Mouse (Mus musculus) retina, postnatal 1 day (tissue): ENCODE data around the gene Laptm5.
A peak's percentile ranks its signal among the peaks of the same experiment; 100 is the strongest.

Experiments
- DNase-seq: peaks from one replicate; pipeline ENCODE4 v3.0.0-alpha.2; 2012

Gene Laptm5

GRCm38 (mm10) chr4:130921986-130922385 is 9.1 kb downstream of the Laptm5 start:
- no peak for DNase-seq

DNA sequence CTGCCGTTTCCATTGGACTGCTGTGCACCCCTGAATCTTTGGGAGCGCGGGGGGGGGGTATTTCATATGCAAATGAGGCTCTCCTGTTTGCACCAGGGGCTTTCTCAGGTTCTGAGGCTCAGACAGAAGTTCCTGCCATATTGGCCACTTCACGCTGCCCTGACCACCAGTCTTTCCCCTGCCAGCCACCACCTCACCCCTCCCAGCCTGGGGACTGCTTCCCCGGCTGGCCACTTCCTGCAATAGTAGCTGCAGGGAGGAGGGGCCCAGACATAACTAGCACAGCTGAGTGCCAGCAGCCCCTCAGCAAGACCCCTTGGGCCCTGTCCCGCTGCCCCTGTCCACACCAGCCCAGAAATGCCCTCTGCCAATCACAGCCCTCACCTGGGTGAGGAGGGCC is 13.3 kb downstream of the Laptm5 start:
- DNase-seq = no peak

GRCm38 (mm10) chr4:130927821-130928220 is 14.9 kb downstream of the Laptm5 start:
- DNase-seq = no peak

DNA sequence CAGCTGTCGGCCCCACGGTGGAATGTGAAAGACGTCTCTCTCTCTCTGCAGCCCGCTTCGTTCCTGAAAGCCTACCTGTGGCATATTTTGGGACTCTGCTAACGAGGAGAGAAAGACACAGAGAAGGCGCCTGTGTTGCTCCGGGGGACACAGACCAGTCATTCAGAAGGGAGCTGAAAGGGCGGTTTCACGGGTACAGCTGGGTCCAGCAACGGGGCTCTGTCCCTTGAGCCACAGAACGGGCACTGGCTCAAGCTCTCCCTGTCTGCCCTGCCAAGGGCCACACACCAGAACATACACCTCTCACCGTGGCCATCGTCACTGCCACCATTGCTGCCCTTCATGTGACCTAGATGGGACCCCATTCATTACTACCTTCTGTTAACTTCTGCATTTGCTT is 29.7 kb downstream of the Laptm5 start:
- DNase-seq = no peak

DNA sequence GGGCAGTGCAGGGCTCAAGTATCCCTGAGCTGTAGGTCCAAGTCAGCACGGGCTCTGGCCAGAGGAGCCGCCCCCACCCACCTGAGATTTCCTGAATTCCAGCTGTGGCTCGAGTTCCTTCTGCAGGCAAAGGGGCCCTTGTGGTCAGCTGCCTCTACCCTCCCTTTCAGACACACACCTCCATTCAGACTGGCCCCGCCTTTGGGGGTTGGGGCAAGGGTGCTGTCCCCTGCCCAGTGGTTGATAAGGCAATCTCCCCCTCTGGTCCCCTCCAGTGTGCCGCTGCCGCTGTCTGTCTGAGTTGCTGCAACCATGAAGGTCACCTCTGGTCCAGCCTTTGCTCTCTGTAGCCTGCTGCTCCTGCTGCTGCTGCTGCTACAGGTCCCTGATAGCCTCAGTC is 31.2 kb downstream of the Laptm5 start, which contains the start of gene Matn1:
Matn1 (plus strand) TSS at position 274 of the 400 bp plus-strand sequence.
- DNase-seq = no peak

DNA sequence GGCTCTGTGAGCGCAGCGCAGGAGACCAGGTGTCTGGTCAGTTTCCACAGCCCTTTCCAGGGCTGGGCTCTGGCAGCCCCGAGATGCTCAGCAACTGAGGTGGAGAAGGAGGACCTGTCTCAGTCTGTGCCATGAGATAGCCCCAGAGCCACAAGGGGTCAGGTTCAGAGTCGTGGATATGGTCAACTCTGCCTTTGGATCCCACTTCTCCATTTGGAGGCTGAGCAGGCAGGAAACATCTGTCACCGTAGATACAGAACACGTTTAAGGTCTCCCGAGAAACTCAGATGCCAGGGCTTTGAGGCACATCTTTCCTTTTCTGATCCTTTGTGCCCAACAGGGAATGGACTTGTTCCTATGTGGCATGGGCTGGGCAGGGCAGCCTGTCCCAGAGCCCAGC is 31.9 kb downstream of the Laptm5 start:
- DNase-seq = no peak

DNA sequence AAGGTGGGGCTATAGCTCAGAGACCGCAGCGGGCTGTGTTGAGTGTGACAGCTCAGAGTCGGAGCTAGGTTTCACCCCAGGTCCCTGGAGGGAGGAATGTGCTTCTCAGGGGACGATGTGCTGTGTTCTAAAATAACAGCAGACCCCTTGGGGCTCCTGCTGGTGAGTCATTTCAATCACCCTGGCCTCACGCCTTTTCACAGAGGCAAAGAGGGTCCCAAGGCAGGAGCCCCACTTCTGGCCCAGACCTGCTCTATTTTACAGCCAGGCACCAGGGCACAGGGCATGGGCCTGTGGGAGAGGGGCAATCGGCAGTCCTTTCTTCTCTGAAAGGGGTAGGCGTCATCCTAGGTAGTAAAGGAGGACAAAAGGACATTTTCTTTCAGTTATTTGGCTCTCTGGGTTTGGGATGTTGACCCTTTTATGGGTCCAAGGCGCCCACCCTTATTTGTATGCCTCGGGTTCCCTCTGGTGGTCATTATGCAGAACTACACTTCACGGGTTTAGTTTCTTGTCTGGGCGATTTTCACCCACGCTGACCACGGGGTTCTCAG is 34.2 kb downstream of the Laptm5 start:
- peak; percentile 77 for DNase-seq

GRCm38 (mm10) chr4:130949821-130950384 is 37.0 kb downstream of the Laptm5 start:
- DNase-seq = no peak

DNA sequence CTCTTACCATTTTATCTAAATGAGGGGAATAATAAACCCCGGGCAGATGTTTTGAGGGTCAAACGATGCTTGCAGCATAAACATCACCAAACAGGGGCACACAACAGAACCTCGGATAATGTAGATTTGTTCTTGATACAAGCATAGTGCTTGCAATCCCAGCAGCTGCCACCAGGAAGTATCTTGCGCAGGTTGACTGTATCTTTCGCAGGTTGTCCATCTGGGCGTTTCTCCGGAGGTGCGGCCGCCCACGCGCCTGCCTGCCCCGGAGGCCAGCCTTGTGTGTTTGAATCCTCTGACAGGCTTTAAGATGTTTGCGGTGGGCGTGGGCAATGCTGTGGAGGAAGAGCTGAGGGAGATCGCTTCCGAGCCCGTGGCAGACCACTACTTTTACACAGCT is 39.6 kb downstream of the Laptm5 start:
- DNase-seq = peak; percentile 61

DNA sequence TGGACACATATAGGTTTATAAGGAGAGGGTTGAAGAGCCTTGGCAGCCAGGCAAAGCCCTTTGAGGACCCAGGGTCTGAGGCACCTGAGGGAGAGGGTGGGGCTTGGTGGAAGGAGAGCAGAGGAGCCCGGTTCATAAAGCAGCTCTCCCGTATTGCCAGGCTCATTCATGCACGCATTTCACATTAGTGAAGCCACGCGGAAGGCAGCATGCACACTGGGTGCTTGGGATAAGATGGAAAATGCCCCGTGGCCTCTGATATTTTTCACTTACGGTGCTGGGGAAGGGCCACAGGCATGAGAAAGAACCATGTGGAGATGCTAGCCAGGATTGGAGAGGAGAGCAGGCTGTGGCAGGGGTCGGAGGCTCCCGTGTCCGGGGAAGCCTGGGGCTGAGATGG is 44.2 kb downstream of the Laptm5 start:
- DNase-seq = peak; percentile 77

DNA sequence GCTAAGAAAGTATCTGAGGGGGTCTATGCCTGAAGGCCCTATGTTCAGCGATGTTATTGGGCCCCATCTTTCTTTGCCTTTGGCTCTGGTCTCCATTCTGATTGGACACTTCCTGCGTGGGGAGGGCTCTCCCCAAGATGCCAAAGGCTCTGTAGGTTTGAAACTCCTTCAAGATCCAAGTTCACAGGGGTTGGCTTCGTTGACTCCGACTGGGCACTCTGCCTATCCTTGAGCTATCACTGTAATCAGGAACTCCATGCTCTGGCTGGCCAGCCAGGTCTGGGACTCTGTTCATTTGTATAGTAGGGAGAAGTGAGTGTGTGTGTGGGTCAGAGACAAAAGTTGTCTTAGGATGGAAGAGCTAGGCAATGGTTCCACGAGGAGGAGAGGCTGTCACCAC is 45.9 kb downstream of the Laptm5 start:
- no peak for DNase-seq

- DNase-seq = no peak
Observed at GRCm38 (mm10) chr4:130959678-130960077, 46.8 kb downstream of the Laptm5 start.

DNA sequence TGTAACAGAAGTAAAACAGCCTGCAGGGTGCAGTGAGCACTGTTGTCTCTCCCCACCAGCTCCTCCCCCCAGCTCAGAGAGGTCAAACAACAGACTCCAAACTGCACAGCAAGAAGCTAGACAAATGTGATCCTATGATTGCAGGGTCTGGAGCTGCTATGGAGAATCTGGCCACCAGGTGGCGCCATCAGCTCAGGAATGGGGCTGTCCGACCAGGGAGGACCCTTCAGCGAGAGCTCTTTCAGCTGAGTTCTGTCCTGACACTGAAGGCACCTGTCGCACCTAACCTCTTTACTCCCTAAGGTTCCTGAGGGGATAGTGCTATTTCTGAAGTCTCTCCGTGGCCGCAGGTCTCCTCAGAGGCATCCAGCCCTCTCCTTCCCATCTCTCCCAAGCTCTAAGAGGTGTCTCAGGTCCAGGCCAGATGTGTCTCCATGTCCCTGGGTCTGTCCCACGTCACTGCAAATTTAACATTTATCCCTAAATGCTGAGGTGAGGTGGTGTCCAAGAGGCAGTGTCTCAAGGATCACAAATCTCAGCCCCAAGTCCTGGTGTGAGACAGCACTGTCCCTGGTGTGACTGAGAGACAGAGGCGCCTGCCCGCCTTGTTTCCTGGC is 47.3 kb downstream of the Laptm5 start:
- peak; percentile 78 for DNase-seq

DNA sequence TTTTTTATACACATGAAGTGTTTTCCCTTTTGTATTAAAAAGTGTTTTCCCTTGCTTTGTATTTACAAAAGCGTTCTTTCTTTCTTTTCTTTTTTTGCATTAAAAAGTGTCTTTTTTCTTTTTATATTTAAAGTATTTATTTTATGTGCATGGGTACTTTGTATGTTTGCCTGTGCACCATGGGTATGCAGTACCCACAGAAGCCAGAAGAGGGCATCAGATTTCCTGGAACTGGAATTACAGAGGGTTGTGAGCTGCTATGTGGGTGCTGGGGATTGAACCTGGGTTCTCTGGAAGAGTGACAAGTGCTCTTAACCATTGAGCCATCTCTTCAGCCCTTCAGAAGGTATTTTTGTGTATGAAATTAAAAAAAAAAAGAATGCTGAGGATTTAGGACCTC is 58.4 kb downstream of the Laptm5 start:
- DNase-seq = no peak

DNA sequence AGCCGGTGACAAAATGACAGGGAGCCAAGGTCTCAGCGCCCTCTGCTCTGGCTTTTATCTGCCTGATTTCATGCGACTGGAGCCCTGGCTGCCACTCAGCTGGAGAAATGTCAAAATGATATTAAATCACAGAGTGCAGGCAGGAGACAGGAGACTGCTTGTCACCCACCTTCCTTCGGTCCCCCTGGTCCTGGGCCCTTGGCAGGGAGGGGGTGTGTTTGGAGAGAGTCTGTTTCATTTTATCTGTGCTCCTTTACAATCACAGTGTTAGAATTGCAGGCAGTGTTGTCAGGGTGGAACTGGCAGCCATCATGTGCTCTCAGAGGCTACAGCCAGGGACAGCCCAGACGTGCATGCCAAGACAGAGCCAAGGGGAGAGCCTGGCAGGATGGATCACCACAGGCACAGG is 59.5 kb downstream of the Laptm5 start:
- peak; percentile 35 for DNase-seq

GRCm38 (mm10) chr4:130973332-130974263 is 60.7 kb downstream of the Laptm5 start:
- DNase-seq = no peak

- DNase-seq = no peak
Observed at GRCm38 (mm10) chr4:130978981-130979380, 66.1 kb downstream of the Laptm5 start.

DNA sequence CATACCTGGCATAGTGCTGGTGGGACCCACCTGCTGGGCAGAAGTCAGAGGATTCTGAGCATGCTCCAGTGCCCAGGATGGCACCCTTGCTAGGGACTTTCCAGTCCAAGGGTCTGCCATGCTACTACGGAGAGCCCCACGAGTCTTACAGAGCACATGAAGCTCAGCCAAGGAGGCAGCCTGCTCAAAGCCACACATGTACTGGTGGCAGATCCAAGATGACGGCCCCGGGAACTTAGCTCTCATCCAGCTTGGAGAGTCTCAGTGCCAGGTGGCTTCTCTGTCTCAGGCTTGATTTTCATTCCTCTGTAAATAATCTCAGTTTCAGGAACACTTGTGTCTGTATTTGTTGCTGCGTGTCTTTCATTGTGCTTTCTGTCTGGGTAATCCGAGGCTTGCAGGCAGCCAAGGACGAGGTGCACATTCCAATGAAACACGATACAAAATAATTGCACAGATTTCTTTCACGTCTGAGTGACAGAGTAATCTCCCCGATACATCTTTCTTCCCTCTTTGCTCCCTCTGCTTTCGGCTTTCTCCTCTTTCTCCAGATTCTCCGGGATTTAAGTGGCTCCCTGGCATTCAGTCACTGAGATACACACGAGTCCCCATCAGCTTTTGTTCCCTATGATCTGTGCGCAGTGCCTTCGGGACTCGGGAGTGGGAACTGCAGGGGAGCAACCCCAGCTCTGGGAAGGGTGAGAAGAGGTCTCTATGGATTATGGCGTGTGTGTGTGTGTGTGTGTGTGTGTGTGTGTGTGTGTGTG is 71.7 kb downstream of the Laptm5 start:
- DNase-seq = peak; percentile 23
